Mouse (Mus musculus) adrenal gland, postnatal 10 days (tissue): ENCODE data around the gene Arhgap24. TPM values are rescaled to one million over a fixed set of nuclear protein-coding genes. Genes with fewer than 3 reads are reported as not detected.
A peak's percentile ranks its signal among the peaks of the same experiment; 100 is the strongest.

Experiments used
- DNase-seq: peaks from one replicate; pipeline ENCODE4 v3.0.0; 2021; ENCODE audit warnings: mixed read lengths
- total RNA-seq, 2 experiments: library from RNA; stranded (reverse); gene quantifications; 2 replicates each; pipeline ENCODE4 v1.2.3; 2021

The Arhgap24 gene
- total RNA-seq, 2 experiments from 2014 or later = 16.0 to 17.7 TPM

GRCm38 (mm10) chr5:102577729-102578128 lies 96.5 kb downstream of the Arhgap24 start:
- DNase-seq = no peak

GRCm38 (mm10) chr5:102578431-102578830 lies 97.2 kb downstream of the Arhgap24 start:
- DNase-seq = no peak

- DNase-seq = no peak
These were observed 101.7 kb downstream of the Arhgap24 start for GRCm38 (mm10) chr5:102582864-102583410.

- no peak for DNase-seq
These were observed 110.2 kb downstream of the Arhgap24 start for GRCm38 (mm10) chr5:102591422-102591821.

DNA sequence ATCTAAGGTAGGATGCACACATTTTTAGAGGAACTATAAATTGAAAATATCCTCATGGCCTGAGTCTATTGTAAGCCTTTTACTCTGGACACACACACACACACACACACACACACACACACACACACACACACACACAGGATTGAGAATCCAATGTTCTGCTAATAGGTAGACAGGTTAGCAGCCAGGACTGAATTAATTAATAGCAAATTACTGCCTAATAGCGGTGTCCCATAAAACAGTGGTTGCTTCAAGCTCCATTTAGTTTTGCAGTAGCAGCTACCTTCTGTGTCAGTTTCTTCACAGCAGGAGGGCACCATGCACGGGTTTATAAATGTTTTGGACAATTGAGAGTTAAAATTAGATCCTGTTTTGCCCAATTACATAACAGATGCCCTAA lies 111.9 kb downstream of the Arhgap24 start:
- DNase-seq = no peak

GRCm38 (mm10) chr5:102599102-102599501 lies 117.9 kb downstream of the Arhgap24 start:
- no peak for DNase-seq

GRCm38 (mm10) chr5:102613571-102613970 lies 132.4 kb downstream of the Arhgap24 start:
- peak; percentile 44 for DNase-seq

- no peak for DNase-seq
These were observed 132.9 kb downstream of the Arhgap24 start for GRCm38 (mm10) chr5:102614081-102614480.

- no peak for DNase-seq
These were observed 134.1 kb downstream of the Arhgap24 start for GRCm38 (mm10) chr5:102615249-102615648.

GRCm38 (mm10) chr5:102621036-102621435 lies 139.8 kb downstream of the Arhgap24 start:
- no peak for DNase-seq

DNA sequence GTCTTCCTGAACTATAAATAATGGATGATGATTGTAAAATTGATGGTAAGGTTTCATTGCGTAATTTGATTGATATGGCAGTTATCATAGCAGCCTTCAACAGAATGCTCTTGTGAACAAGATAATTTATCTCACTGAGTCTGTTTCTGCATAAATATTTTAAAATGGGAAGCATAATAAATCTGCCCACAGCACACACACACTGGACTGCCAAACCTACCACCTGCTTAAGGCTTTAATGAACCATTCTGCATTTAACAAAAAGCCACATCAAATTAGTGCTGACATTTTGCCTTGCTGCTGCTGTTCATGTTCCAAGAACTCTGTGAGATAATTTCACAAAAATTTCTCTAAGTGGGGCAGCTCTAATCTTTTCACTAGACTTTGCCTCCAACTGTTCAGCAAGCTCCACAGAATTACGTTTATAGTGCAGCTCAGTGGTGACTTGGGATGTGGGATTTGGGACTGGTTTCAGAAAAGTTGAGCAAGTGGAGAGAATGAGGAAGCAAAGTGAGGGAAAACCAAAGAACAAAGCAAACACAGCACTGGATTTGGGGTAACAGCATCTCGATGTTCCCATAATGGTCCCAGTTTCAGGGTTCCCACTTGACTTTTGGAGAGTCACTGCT lies 142.7 kb downstream of the Arhgap24 start:
- no peak for DNase-seq

DNA sequence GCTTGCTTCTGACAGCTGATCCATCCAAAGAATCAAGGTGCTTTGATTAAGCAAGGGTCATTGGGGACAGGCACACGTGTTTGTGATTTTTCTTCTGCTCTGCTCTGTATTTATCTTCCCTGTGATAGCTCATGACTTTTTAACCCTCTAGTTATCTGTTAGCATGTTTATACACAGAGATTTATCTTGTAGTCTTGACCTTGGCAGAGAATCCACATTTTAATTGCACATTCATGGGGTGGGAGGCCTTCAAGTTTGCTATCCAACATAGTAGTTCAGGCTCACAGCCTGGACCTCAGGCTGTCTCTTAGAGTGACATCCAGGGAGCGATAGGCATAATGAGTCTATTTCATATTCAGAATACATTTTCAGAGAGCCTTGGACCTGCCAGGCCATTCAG lies 145.5 kb downstream of the Arhgap24 start:
- DNase-seq = no peak

DNA sequence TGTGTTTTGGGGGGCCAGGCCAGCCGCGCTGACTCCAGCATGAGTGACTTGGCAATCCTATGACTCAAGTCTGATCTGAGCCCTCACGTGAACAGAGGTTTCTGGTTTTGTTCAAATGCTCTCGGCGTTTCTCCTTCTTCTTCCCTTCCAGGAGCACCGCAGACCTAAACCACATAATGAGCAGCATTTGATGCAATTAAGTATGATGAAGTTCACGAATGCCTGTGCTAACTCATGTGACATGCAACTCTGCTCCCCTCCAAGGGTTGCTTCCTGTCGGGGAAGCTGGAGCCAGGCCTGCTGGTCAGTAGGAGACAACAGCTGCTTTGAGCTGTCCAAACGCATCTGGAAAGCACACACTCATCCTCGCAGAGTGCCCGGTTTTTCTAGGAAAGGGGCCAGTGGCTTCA lies 148.2 kb downstream of the Arhgap24 start:
- DNase-seq = no peak

GRCm38 (mm10) chr5:102635591-102635990 lies 154.4 kb downstream of the Arhgap24 start:
- DNase-seq = no peak

DNA sequence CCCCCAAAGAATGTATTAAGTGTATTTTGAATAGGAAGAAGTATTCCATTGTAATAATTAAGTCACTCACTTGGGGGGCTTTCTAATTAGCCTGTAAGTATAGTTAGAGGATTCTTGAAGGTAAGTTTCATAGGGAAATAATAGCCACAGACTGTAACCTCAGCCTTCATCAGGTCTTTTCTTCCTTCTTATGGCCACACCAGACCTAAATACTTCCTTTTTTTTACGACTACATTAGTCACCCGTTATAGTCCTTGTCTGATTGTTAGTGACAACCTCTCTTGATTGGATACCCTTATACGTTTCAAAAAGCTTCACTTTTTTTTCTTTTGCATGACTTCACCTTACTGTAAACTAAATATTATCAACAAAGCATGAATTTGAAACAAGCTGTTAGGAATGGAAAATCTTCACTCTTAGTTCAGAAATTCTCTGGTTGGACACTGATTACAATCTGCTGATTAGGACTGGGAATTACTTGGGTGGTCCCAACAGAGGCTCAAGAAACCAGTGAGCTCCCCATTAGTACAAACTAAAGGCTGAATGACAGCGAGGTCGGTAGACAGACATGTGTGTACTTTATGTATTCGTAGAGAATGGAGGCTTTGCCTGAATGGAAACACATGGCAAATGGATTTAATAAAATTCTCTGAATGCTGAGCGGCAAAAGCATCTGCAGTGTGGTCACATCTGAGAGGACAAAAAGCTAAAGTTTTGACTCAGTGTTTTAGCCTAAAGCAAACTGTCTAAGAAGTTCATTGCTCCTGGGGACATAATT lies 158.8 kb downstream of the Arhgap24 start:
- no peak for DNase-seq

GRCm38 (mm10) chr5:102643364-102643763 lies 162.2 kb downstream of the Arhgap24 start:
- DNase-seq = no peak

GRCm38 (mm10) chr5:102643820-102644219 lies 162.6 kb downstream of the Arhgap24 start:
- no peak for DNase-seq

DNA sequence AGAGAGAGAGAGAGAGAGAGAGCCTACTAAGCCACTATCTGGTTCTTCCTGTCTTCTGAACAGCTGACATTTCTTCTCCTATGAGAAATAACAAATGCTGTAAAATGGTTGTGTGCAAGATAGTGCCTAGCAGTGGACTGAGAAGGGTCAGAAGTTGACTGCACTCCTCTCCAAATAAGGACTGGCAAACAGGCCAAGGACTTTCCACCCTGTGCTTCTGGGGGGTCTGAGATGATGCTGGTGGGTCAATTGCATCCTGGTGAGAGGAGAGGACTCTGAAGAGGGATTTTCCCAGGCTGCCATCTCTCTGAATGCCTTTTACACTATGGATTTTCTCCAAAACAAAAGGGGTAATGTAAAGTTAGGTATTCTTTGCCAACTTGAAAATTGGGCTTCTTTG lies 177.9 kb downstream of the Arhgap24 start:
- no peak for DNase-seq

- DNase-seq = no peak
These were observed 184.0 kb downstream of the Arhgap24 start for GRCm38 (mm10) chr5:102664988-102665726.

- no peak for DNase-seq
These were observed 185.7 kb downstream of the Arhgap24 start for GRCm38 (mm10) chr5:102666886-102667285.

DNA sequence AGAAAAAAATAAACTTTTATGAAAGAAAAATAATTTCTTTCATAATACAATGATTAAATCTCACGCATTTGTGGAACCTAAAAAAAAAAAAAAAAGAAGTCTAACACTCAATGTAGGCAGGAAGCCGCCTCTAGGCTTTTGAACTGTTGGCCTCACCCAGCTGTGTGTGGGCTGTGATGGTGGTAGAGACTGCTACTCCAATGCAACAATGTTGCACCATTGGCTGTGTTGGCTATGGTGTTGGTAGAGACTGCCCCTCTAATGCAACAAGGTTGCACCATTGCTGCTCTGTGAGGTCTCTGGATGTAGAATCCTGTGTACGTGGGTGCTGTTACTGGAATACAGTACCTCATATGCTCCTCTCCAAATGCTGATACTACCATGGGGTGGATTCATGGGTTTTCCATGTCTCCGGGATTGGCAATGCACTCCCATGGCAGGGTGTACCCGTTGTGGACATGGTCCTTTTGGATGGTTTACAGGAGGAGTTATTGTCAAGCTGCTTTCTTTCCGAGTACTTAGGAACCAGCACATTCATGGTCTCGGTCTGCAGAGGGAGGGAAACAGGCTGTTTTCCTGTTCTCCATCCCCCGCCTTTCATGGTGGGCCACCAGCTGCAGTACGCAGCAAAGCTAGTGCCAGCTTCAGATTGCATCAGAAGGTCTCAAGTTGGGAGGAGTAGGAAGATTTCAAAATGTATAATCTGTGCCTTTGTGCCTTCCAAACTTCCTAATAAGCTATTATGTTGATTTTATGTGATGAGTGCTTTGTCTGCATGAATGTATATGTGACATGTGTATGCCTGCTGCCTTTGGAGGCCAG lies 186.8 kb downstream of the Arhgap24 start:
- no peak for DNase-seq

DNA sequence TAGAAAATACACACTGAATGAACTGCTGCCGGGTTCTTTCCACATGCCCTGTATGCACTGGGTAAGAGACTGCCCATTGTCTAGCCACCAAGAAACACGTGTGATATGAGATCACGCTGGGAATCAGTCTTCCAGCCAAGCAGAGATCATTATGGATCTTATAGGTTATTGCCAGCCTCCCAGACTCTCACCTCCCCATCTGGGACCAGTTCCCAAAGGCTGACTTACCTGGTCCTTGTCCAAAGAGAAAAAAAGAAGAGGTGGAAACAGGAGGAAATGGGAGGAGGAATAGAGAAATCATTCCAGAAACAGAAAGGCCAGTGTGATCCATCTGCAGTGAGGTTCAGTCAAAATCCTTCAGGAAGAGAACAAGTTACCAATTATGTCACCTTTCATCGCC lies 189.0 kb downstream of the Arhgap24 start:
- DNase-seq = no peak
